Mouse (Mus musculus): ENCODE data around the gene Pcmtd2.
A peak's percentile ranks its signal among the peaks of the same experiment; 100 is the strongest.
"Not testable (repeated sequence)": the region's sequence is repeated elsewhere in the genome, so short reads cannot be mapped to it uniquely, and the experiment has no call there.

Gene Pcmtd2

GRCm38 (mm10) chr2:181837372-181838292 lies at the start of gene Pcmtd2:
TSS of gene Pcmtd2 (plus strand) at chr2:181837854.
- DNase-seq (ENCODE audit: extremely low read depth, low read depth, low spot score): peak; percentile 30

GRCm38 (mm10) chr2:181789396-181789795 lies 48.3 kb upstream of the Pcmtd2 start:
- no peak for DNase-seq (ENCODE audit: extremely low read depth, low read depth, low spot score)

- not testable (repeated sequence) for DNase-seq (ENCODE audit: extremely low read depth, low read depth, low spot score)
These were observed 44.5 kb upstream of the Pcmtd2 start for GRCm38 (mm10) chr2:181793186-181793585.

- no peak for DNase-seq (ENCODE audit: extremely low read depth, low read depth, low spot score)
These were observed 42.0 kb upstream of the Pcmtd2 start for GRCm38 (mm10) chr2:181795641-181796130.

- no peak for DNase-seq (ENCODE audit: extremely low read depth, low read depth, low spot score)
These were observed 40.0 kb upstream of the Pcmtd2 start for GRCm38 (mm10) chr2:181797672-181798071.

- no peak for DNase-seq (ENCODE audit: extremely low read depth, low read depth, low spot score)
These were observed 8.5 kb upstream of the Pcmtd2 start for GRCm38 (mm10) chr2:181829032-181829650.

- no peak for DNase-seq (ENCODE audit: extremely low read depth, low read depth, low spot score)
These were observed 4.9 kb upstream of the Pcmtd2 start for GRCm38 (mm10) chr2:181832745-181833144.

- DNase-seq (ENCODE audit: extremely low read depth, low read depth, low spot score): no peak
These were observed 633 bp downstream of the Pcmtd2 start for GRCm38 (mm10) chr2:181838293-181838680.

- no peak for DNase-seq (ENCODE audit: extremely low read depth, low read depth, low spot score)
These were observed 8.2 kb downstream of the Pcmtd2 start for GRCm38 (mm10) chr2:181845709-181846394.

GRCm38 (mm10) chr2:181863791-181864535 lies 26.3 kb downstream of the Pcmtd2 start, which contains the start of gene Polr3k:
TSS of gene Polr3k (plus strand) at chr2:181864337.
- peak; percentile 70 for DNase-seq (ENCODE audit: extremely low read depth, low read depth, low spot score)

- no peak for DNase-seq (ENCODE audit: extremely low read depth, low read depth, low spot score)
These were observed 26.8 kb downstream of the Pcmtd2 start for GRCm38 (mm10) chr2:181864536-181864860.

GRCm38 (mm10) chr2:181866931-181867330 lies 29.3 kb downstream of the Pcmtd2 start:
- no peak for DNase-seq (ENCODE audit: extremely low read depth, low read depth, low spot score)

- no peak for DNase-seq (ENCODE audit: extremely low read depth, low read depth, low spot score)
These were observed 33.4 kb downstream of the Pcmtd2 start for GRCm38 (mm10) chr2:181871039-181871438.

GRCm38 (mm10) chr2:181878903-181879302 lies 41.2 kb downstream of the Pcmtd2 start:
- DNase-seq (ENCODE audit: extremely low read depth, low read depth, low spot score): no peak

- no peak for DNase-seq (ENCODE audit: extremely low read depth, low read depth, low spot score)
These were observed 45.5 kb downstream of the Pcmtd2 start for GRCm38 (mm10) chr2:181883022-181883749.
